Mouse (Mus musculus): ENCODE measurements at regions not wholly inside any gene's neighbourhood (a gene's known extent, or its start where the extent isn't known, plus 50 kb on each side); places are given as distances from the start of the nearest gene placed in this dataset.

- H3K27me3 ChIP-seq (replicated peaks), result no peaks in the 10 kb centered on the region
- no peaks in the 10 kb centered on the region for H3K4me1 ChIP-seq (replicated peaks)
- no peak overlapping the region for H3K4me3 ChIP-seq (replicated peaks)
- H3K4me2 ChIP-seq (replicated peaks), result no peak overlapping the region
- no peak overlapping the region for H3K27ac ChIP-seq
- no peak overlapping the region for H3K9ac ChIP-seq
- 63% methylated on average over 3 of the region's 3 CpGs for WGBS
- no peak for ATAC-seq
- H3K36me3 ChIP-seq, result no peaks in the 10 kb centered on the region
- H3K9me3 ChIP-seq, result no peaks in the 10 kb centered on the region
Observed at GRCm38 (mm10) chr15:61096021-61096781, 173.4 kb upstream of the A1bg start.

GRCm38 (mm10) chr15:61055017-61055609 lies 132.3 kb upstream of the A1bg start:
- H3K27me3 ChIP-seq (replicated peaks), result no peaks in the 10 kb centered on the region
- no peaks in the 10 kb centered on the region for H3K4me1 ChIP-seq (replicated peaks)
- ATAC-seq, result no peak
- H3K27ac ChIP-seq, result no peak overlapping the region
- no peaks in the 10 kb centered on the region for H3K36me3 ChIP-seq
- no peak overlapping the region for H3K4me2 ChIP-seq (replicated peaks)
- H3K9me3 ChIP-seq, result no peaks in the 10 kb centered on the region
- no peak overlapping the region for H3K4me3 ChIP-seq (replicated peaks)
- H3K9ac ChIP-seq, result no peak overlapping the region
- 64% methylated on average over 7 of the region's 7 CpGs for WGBS

GRCm38 (mm10) chr15:61051363-61051762 lies 128.6 kb upstream of the A1bg start:
- ATAC-seq, result no peak
- H3K4me3 ChIP-seq (replicated peaks), result no peak overlapping the region
- H3K36me3 ChIP-seq, result no peaks in the 10 kb centered on the region
- H3K4me1 ChIP-seq (replicated peaks), result no peaks in the 10 kb centered on the region
- 52% methylated on average over 4 of the region's 4 CpGs for WGBS
- H3K9ac ChIP-seq, result no peak overlapping the region
- no peaks in the 10 kb centered on the region for H3K9me3 ChIP-seq
- no peak overlapping the region for H3K4me2 ChIP-seq (replicated peaks)
- no peaks in the 10 kb centered on the region for H3K27me3 ChIP-seq (replicated peaks)
- H3K27ac ChIP-seq, result no peak overlapping the region

- H3K4me1 ChIP-seq (replicated peaks), result no peaks in the 10 kb centered on the region
Observed at GRCm38 (mm10) chr15:61009509-61009908, 86.7 kb upstream of the A1bg start.

GRCm38 (mm10) chr15:61007461-61008059 lies 84.7 kb upstream of the A1bg start:
- no peak overlapping the region for H3K4me2 ChIP-seq (replicated peaks)
- no peak overlapping the region for H3K9ac ChIP-seq
- no peak overlapping the region for H3K4me3 ChIP-seq (replicated peaks)
- H3K4me1 ChIP-seq (replicated peaks), result no peaks in the 10 kb centered on the region
- WGBS, result 77% methylated on average over 3 of the region's 3 CpGs
- no peak for ATAC-seq
- no peaks in the 10 kb centered on the region for H3K27me3 ChIP-seq (replicated peaks)
- no peaks in the 10 kb centered on the region for H3K9me3 ChIP-seq
- H3K36me3 ChIP-seq, result no peaks in the 10 kb centered on the region
- no peak overlapping the region for H3K27ac ChIP-seq

More at GRCm38 (mm10) chr15:61009509-61009908, 86.7 kb upstream of the A1bg start:
- Histone ChIP-seq H3K9ac (no peak overlapping the region), H3K27ac (no peak overlapping the region), H3K36me3 (no peaks in the 10 kb centered on the region), H3K4me2 (replicated peaks) (no peak overlapping the region), H3K9me3 (no peaks in the 10 kb centered on the region), H3K27me3 (replicated peaks) (no peaks in the 10 kb centered on the region), H3K4me3 (replicated peaks) (no peak overlapping the region)
- WGBS, result 80% methylated on average over 3 of the region's 3 CpGs
- no peak for ATAC-seq

- 27% methylated on average over 4 of the region's 4 CpGs for WGBS
- Histone ChIP-seq H3K4me3 (replicated peaks) (no peak overlapping the region), H3K9me3 (no peaks in the 10 kb centered on the region), H3K27me3 (replicated peaks) (no peaks in the 10 kb centered on the region), H3K4me2 (replicated peaks) (no peak overlapping the region), H3K36me3 (no peaks in the 10 kb centered on the region), H3K27ac (no peak overlapping the region), H3K4me1 (replicated peaks) (no peaks in the 10 kb centered on the region), H3K9ac (no peak overlapping the region)
- no peak for ATAC-seq
Observed at GRCm38 (mm10) chr15:61006608-61007007, 83.8 kb upstream of the A1bg start.

- H3K27me3 ChIP-seq (replicated peaks), result no peaks in the 10 kb centered on the region
- no peaks in the 10 kb centered on the region for H3K36me3 ChIP-seq
- ATAC-seq, result no peak
- H3K4me1 ChIP-seq (replicated peaks), result no peaks in the 10 kb centered on the region
- no peak overlapping the region for H3K4me3 ChIP-seq (replicated peaks)
- no peak overlapping the region for H3K27ac ChIP-seq
- WGBS, result 84% methylated on average over 4 of the region's 4 CpGs
- H3K9ac ChIP-seq, result no peak overlapping the region
- H3K9me3 ChIP-seq, result no peaks in the 10 kb centered on the region
- H3K4me2 ChIP-seq (replicated peaks), result no peak overlapping the region
Observed at GRCm38 (mm10) chr15:60993971-60994690, 71.3 kb upstream of the A1bg start.

GRCm38 (mm10) chr15:60993394-60993793 lies 70.6 kb upstream of the A1bg start:
- Histone ChIP-seq H3K27ac (no peak overlapping the region), H3K36me3 (no peaks in the 10 kb centered on the region), H3K27me3 (replicated peaks) (no peaks in the 10 kb centered on the region), H3K9ac (no peak overlapping the region), H3K4me1 (replicated peaks) (no peaks in the 10 kb centered on the region), H3K4me2 (replicated peaks) (no peak overlapping the region), H3K4me3 (replicated peaks) (no peak overlapping the region), H3K9me3 (no peaks in the 10 kb centered on the region)
- 94% methylated on average over 2 of the region's 2 CpGs for WGBS
- ATAC-seq, result no peak

GRCm38 (mm10) chr15:60982576-60982975 lies 59.8 kb upstream of the A1bg start:
- no peaks in the 10 kb centered on the region for H3K9me3 ChIP-seq
- ATAC-seq, result no peak

More at GRCm38 (mm10) chr15:60982576-60982975, 59.8 kb upstream of the A1bg start:
- Histone ChIP-seq H3K4me3 (replicated peaks) (no peak overlapping the region), H3K27me3 (replicated peaks) (no peaks in the 10 kb centered on the region), H3K9ac (no peak overlapping the region), H3K36me3 (no peaks in the 10 kb centered on the region), H3K4me1 (replicated peaks) (no peaks in the 10 kb centered on the region), H3K4me2 (replicated peaks) (no peak overlapping the region), H3K27ac (no peak overlapping the region)
- 50% methylated on average over 2 of the region's 2 CpGs for WGBS
